Comparison of ENCODE assay signal across 10 mouse cellular contexts in genomic region chr2:92640555-92640954, GRCm38 (mm10). TPM values are rescaled to one million over a fixed set of nuclear protein-coding genes. Genes with fewer than 3 reads are reported as not detected.
DNase-seq lines count a peak whose midpoint lies in the region; ATAC-seq and TF ChIP-seq lines count a peak whose summit lies in the region.
"Had no signal": no experiment of that assay in that cellular context is flagged by ENCODE, and none has a peak within 500 bp of the region (broad histone marks: within the 10 kb centered on the region; RNA-seq: fewer than 3 reads in every experiment).

No protein-coding gene starts in this region.

- no peak overlapping the region for H3K9ac ChIP-seq in forebrain, embryonic 11.5 days (ENCODE audit: low read length)
- H3K9ac ChIP-seq in forebrain, postnatal 0 days: no peak overlapping the region
- no peak overlapping the region for H3K9ac ChIP-seq in liver, embryonic 13.5 days
- no peak overlapping the region for H3K9ac ChIP-seq in midbrain, embryonic 13.5 days (replicated peaks)

- no peak for ATAC-seq in forebrain, embryonic 11.5 days (replicated peaks; ENCODE audit: low FRiP score)
- ATAC-seq in forebrain, postnatal 0 days: no peak
- 0 out of 2 replicates have a peak, but pooled peaks have one; percentile 36 for ATAC-seq in liver, embryonic 13.5 days (ENCODE audit: low read depth)
- no peak for ATAC-seq in midbrain, embryonic 13.5 days

- H3K27me3 ChIP-seq in forebrain, embryonic 11.5 days (ENCODE audit: control insufficient read depth, insufficient read depth, low read length): no peaks in the 10 kb centered on the region
- H3K27me3 ChIP-seq in forebrain, postnatal 0 days (ENCODE audit: insufficient read depth, low read length): no peaks in the 10 kb centered on the region
- no peaks in the 10 kb centered on the region for H3K27me3 ChIP-seq in liver, embryonic 13.5 days
- no peaks in the 10 kb centered on the region for H3K27me3 ChIP-seq in midbrain, embryonic 13.5 days

- no peaks in the 10 kb centered on the region for H3K36me3 ChIP-seq in forebrain, embryonic 11.5 days (ENCODE audit: control insufficient read depth, insufficient read depth, low read length)
- H3K36me3 ChIP-seq in forebrain, postnatal 0 days (ENCODE audit: insufficient read depth): no peaks in the 10 kb centered on the region
- H3K36me3 ChIP-seq in liver, embryonic 13.5 days: no peaks in the 10 kb centered on the region
- H3K36me3 ChIP-seq in midbrain, embryonic 13.5 days: no peaks in the 10 kb centered on the region

- WGBS in forebrain, embryonic 11.5 days: 22% methylated on average over 8 of the region's 8 CpGs
- WGBS in forebrain, postnatal 0 days: 18% methylated on average over 8 of the region's 8 CpGs
- 11% methylated on average over 8 of the region's 8 CpGs for WGBS in liver, embryonic 13.5 days (ENCODE audit: insufficient replicate concordance)
- 22% methylated on average over 8 of the region's 8 CpGs for WGBS in midbrain, embryonic 13.5 days

- no peak for TF ChIP-seq CTCF in forebrain, postnatal 0 days (IDR thresholded peaks at IDR 0.05; ENCODE audit: low read depth)

- DNase-seq in forebrain, embryonic 11.5 days (ENCODE audit: low spot score): peak; percentile 60
- DNase-seq in forebrain, postnatal 0 days: no peak
- peak; percentile 97 for DNase-seq in ES-CJ7 (ENCODE audit: low read depth, low spot score)
- DNase-seq in embryo, embryonic 11 days: peak; percentile 41
- DNase-seq in liver, embryonic 13.5 days: peak; percentile 42
- DNase-seq in cerebellum, postnatal 36 days: no peak
- no peak for DNase-seq in B cell, adult 2 months
- DNase-seq: heart, postnatal 10 days; kidney, adult 8-10 months had no signal

- no peak overlapping the region for H3K27ac ChIP-seq in forebrain, embryonic 11.5 days (ENCODE audit: low read depth, low read length)
- H3K27ac ChIP-seq in forebrain, postnatal 0 days (ENCODE audit: low read depth, low read length): no peak overlapping the region
- no peak overlapping the region for H3K27ac ChIP-seq in liver, embryonic 13.5 days
- H3K27ac ChIP-seq in midbrain, embryonic 13.5 days: no peak overlapping the region

- H3K9me3 ChIP-seq in forebrain, embryonic 11.5 days (ENCODE audit: control insufficient read depth, low read length): no peaks in the 10 kb centered on the region
- no peaks in the 10 kb centered on the region for H3K9me3 ChIP-seq in forebrain, postnatal 0 days (ENCODE audit: low read length)
- H3K9me3 ChIP-seq in liver, embryonic 13.5 days (replicated peaks): no peaks in the 10 kb centered on the region
- no peaks in the 10 kb centered on the region for H3K9me3 ChIP-seq in midbrain, embryonic 13.5 days

- no peaks in the 10 kb centered on the region for H3K4me1 ChIP-seq in forebrain, embryonic 11.5 days (replicated peaks; ENCODE audit: control insufficient read depth, insufficient read depth, low read length)
- no peaks in the 10 kb centered on the region for H3K4me1 ChIP-seq in forebrain, postnatal 0 days (ENCODE audit: insufficient read depth)
- peaks cover 9% of the 10 kb centered on the region; the same call in 1 of the 2 replicates for H3K4me1 ChIP-seq in liver, embryonic 13.5 days (replicated peaks)
- H3K4me1 ChIP-seq in midbrain, embryonic 13.5 days (replicated peaks): peaks cover 4% of the 10 kb centered on the region

- no peak overlapping the region for H3K4me3 ChIP-seq in forebrain, embryonic 11.5 days (ENCODE audit: low read depth, low read length)
- no peak overlapping the region for H3K4me3 ChIP-seq in forebrain, postnatal 0 days (ENCODE audit: low read depth, low read length)
- no peak overlapping the region for H3K4me3 ChIP-seq in liver, embryonic 13.5 days (replicated peaks)
- no peak overlapping the region for H3K4me3 ChIP-seq in midbrain, embryonic 13.5 days (replicated peaks)

- no peak overlapping the region for H3K4me2 ChIP-seq in forebrain, embryonic 11.5 days (ENCODE audit: low read depth, low read length, severe bottlenecking)
- H3K4me2 ChIP-seq in forebrain, postnatal 0 days (ENCODE audit: low read depth): no peak overlapping the region
- H3K4me2 ChIP-seq in liver, embryonic 13.5 days: no peak overlapping the region
- no peak overlapping the region for H3K4me2 ChIP-seq in midbrain, embryonic 13.5 days (replicated peaks)

RNA-seq across cellular contexts. Expression of gene Chst1, which starts 41.0 kb away (rescaled TPM):
- 7.2 and 7.8 TPM in 2 replicates for polyA plus RNA-seq in forebrain, embryonic 11.5 days (2014; fragmentation: Nextera tagmentation; extraction: Ambion mirVana)
- 42.5 and 47.4 TPM in 2 replicates for total RNA-seq in forebrain, postnatal 0 days (2014; rRNA removed)
- 25.7 and 40.4 TPM in 2 replicates for polyA plus RNA-seq in forebrain, postnatal 0 days (2015; fragmentation: Nextera tagmentation; extraction: Ambion mirVana)
- 0.12 and 0.15 TPM in 2 replicates for polyA plus RNA-seq in liver, embryonic 13.5 days (2015; fragmentation: Nextera tagmentation; extraction: Ambion mirVana)
- polyA plus RNA-seq in midbrain, embryonic 13.5 days (2015; fragmentation: Nextera tagmentation; extraction: Ambion mirVana): 26.2 and 35.4 TPM in 2 replicates

Comparison
In these comparisons a context has a peak if more than half of its experiments do, and no peak if none do; other contexts are left out.
1. DNase-seq: peak in forebrain, embryonic 11.5 days (single experiment), ES-CJ7 (single experiment), embryo, embryonic 11 days (single experiment) and liver, embryonic 13.5 days (single experiment); none in forebrain, postnatal 0 days (single experiment), cerebellum, postnatal 36 days (0 of 2) and B cell, adult 2 months (0 of 2).